8 mouse cellular contexts compared by ENCODE assay signal in genomic region chr10:82833926-82834325, GRCm38 (mm10). TPM values are rescaled to one million over a fixed set of nuclear protein-coding genes. Genes with fewer than 3 reads are reported as not detected.
DNase-seq lines count a peak whose midpoint lies in the region; ATAC-seq and TF ChIP-seq lines count a peak whose summit lies in the region.

Gene Txnrd1, plus strand, starts transcription at chr10:82833951.

- H3K4me2 ChIP-seq in CH12.LX (ENCODE audit: insufficient read depth, low read depth, poor library complexity, severe bottlenecking): no peak within 1 kb of the TSS
- H3K4me2 ChIP-seq in forebrain, embryonic 11.5 days (ENCODE audit: low read depth, low read length, severe bottlenecking): no peak within 1 kb of the TSS
- no peak within 1 kb of the TSS for H3K4me2 ChIP-seq in limb, embryonic 14.5 days (replicated peaks; ENCODE audit: low read depth, low read length, severe bottlenecking)

- no peak for DNase-seq in CH12.LX (ENCODE audit: extremely low read depth)
- DNase-seq in forebrain, embryonic 11.5 days (ENCODE audit: low spot score): no peak
- DNase-seq in heart, postnatal 4 days: no peak
- DNase-seq in limb, embryonic 14.5 days (ENCODE audit: low spot score): no peak
- no peak for DNase-seq in T-cell, adult 2 months (ENCODE audit: low spot score)
- no peak for DNase-seq in spleen, postnatal 10 days (ENCODE audit: low spot score in 2 of 2)

- no peaks in the 10 kb centered on the region for H3K27me3 ChIP-seq in C2C12 (ENCODE audit: control insufficient read depth, insufficient read depth, insufficient read length)
- no peaks in the 10 kb centered on the region for H3K27me3 ChIP-seq in CH12.LX (replicated peaks)
- no peaks in the 10 kb centered on the region for H3K27me3 ChIP-seq in forebrain, embryonic 11.5 days (ENCODE audit: control insufficient read depth, insufficient read depth, low read length)
- no peaks in the 10 kb centered on the region for H3K27me3 ChIP-seq in limb, embryonic 14.5 days (ENCODE audit: control insufficient read depth, insufficient read depth, low read length)

- TF ChIP-seq CTCF in C2C12 (IDR thresholded peaks at IDR 0.05; ENCODE audit: control insufficient read depth, insufficient read depth, insufficient read length): no peak
- TF ChIP-seq CTCF in CH12.LX (conservative IDR thresholded peaks at IDR 0.05 in 1 of 2, IDR thresholded peaks at IDR 0.05 in 1 of 2; ENCODE audit: low read depth in 2 of 2, low read length in 2 of 2): no peak

- TF ChIP-seq EP300 in CH12.LX (IDR thresholded peaks at IDR 0.05; ENCODE audit: low read length): no peak

- no peaks in the 10 kb centered on the region for H3K79me2 ChIP-seq in C2C12 (ENCODE audit: control insufficient read depth, insufficient read depth)
- H3K79me2 ChIP-seq in CH12.LX (replicated peaks; ENCODE audit: control insufficient read depth, extremely low read depth, insufficient read depth, poor library complexity, severe bottlenecking): no peaks in the 10 kb centered on the region

- H3K27ac ChIP-seq in CH12.LX (ENCODE audit: insufficient read depth, low read depth): no peak within 1 kb of the TSS
- H3K27ac ChIP-seq in forebrain, embryonic 11.5 days (ENCODE audit: low read depth, low read length): no peak within 1 kb of the TSS
- H3K27ac ChIP-seq in limb, embryonic 14.5 days (replicated peaks; ENCODE audit: low read depth, low read length): no peak within 1 kb of the TSS

- dilution Hi-C loops in CH12.LX (cut with MboI; ENCODE audit: extremely low pct_ligation_motif_present, extremely low pct_unique_long_range_greater_than_20kb, low sequenced_read_pairs): no loop called here

- no peaks in the 10 kb centered on the region for H3K36me3 ChIP-seq in C2C12 (ENCODE audit: control insufficient read depth, insufficient read depth)
- H3K36me3 ChIP-seq in CH12.LX (replicated peaks in 1 of 2; ENCODE audit: control insufficient read depth in 1 of 2, insufficient read depth in 1 of 2, low read length in 1 of 2): no peaks in the 10 kb centered on the region
- no peaks in the 10 kb centered on the region for H3K36me3 ChIP-seq in forebrain, embryonic 11.5 days (ENCODE audit: control insufficient read depth, insufficient read depth, low read length)
- H3K36me3 ChIP-seq in limb, embryonic 14.5 days (ENCODE audit: control insufficient read depth, insufficient read depth, low read length): no peaks in the 10 kb centered on the region

- peaks cover 13 to 26% of the 10 kb centered on the region in 2 experiments for H3K4me1 ChIP-seq in CH12.LX (ENCODE audit: control insufficient read depth in 1 of 2, insufficient read depth in 2 of 2)
- no peaks in the 10 kb centered on the region for H3K4me1 ChIP-seq in forebrain, embryonic 11.5 days (replicated peaks; ENCODE audit: control insufficient read depth, insufficient read depth, low read length)
- 0 out of 2 replicates have a peak, but pooled peaks cover 8% of the 10 kb centered on the region for H3K4me1 ChIP-seq in limb, embryonic 14.5 days (ENCODE audit: control insufficient read depth, insufficient read depth, low read length)

- TF ChIP-seq POLR2A in CH12.LX (IDR thresholded peaks at IDR 0.05; ENCODE audit: low read depth, low read length): no peak
- no peak for TF ChIP-seq POLR2A in limb, embryonic 14.5 days (IDR thresholded peaks at IDR 0.05; ENCODE audit: borderline replicate concordance, extremely low read depth, insufficient read depth, insufficient read length)

- H3K9ac ChIP-seq in CH12.LX (ENCODE audit: insufficient read depth, low read depth): no peak within 1 kb of the TSS
- 0 out of 2 replicates have a peak within 1 kb of the TSS, but pooled peaks have one; percentile 20 for H3K9ac ChIP-seq in forebrain, embryonic 11.5 days (ENCODE audit: low read length)
- H3K9ac ChIP-seq in limb, embryonic 14.5 days (ENCODE audit: low read depth, low read length, severe bottlenecking): no peak within 1 kb of the TSS; the same call in 1 of the 2 replicates

- no peaks in the 10 kb centered on the region for H3K79me3 ChIP-seq in C2C12 (ENCODE audit: low read depth)

- ATAC-seq in forebrain, embryonic 11.5 days (replicated peaks; ENCODE audit: low FRiP score): no peak
- no peak; the same call in 1 of the 2 replicates for ATAC-seq in limb, embryonic 14.5 days (ENCODE audit: low FRiP score, low read depth)
- no peak for ATAC-seq in neutrophil, adult 5-6 weeks (ENCODE audit: extremely low read depth, insufficient number of reproducible peaks, low FRiP score, poor library complexity, severe bottlenecking)

- in situ Hi-C loops in CH12.LX (cut with MboI; ENCODE audit: low pct_ligation_motif_present, low pct_unique_long_range_greater_than_20kb, low sequenced_read_pairs): no loop called here

- WGBS in forebrain, embryonic 11.5 days: 69% methylated on average over 9 of the region's 9 CpGs
- WGBS in limb, embryonic 14.5 days: 25% methylated on average over 9 of the region's 9 CpGs

- no peak within 1 kb of the TSS for H3K4me3 ChIP-seq in C2C12 (ENCODE audit: insufficient read depth, poor library complexity, severe bottlenecking)
- no peak within 1 kb of the TSS for H3K4me3 ChIP-seq in CH12.LX (replicated peaks in 1 of 3; ENCODE audit: low read depth in 2 of 3, low read length in 2 of 3, poor library complexity in 1 of 3)
- H3K4me3 ChIP-seq in forebrain, embryonic 11.5 days (ENCODE audit: low read depth, low read length): no peak within 1 kb of the TSS
- no peak within 1 kb of the TSS for H3K4me3 ChIP-seq in limb, embryonic 14.5 days (replicated peaks; ENCODE audit: low read length)

- no peak for TF ChIP-seq RAD21 in CH12.LX (IDR thresholded peaks at IDR 0.05; ENCODE audit: low read depth, low read length)

- H3K9me3 ChIP-seq in CH12.LX (replicated peaks; ENCODE audit: low read length): no peaks in the 10 kb centered on the region
- H3K9me3 ChIP-seq in forebrain, embryonic 11.5 days (ENCODE audit: control insufficient read depth, low read length): no peaks in the 10 kb centered on the region
- H3K9me3 ChIP-seq in limb, embryonic 14.5 days (ENCODE audit: control insufficient read depth, low read length): no peaks in the 10 kb centered on the region; the same call in 1 of the 2 replicates

- no peak within 1 kb of the TSS for H3ac ChIP-seq in C2C12 (ENCODE audit: control insufficient read depth, insufficient read length, low read depth)

TF ChIP-seq in C2C12, 6 proteins besides CTCF, POLR2A, EP300 and RAD21:
- peak; percentile 93 for TF ChIP-seq MYOD1 (IDR thresholded peaks at IDR 0.05; ENCODE audit: control insufficient read depth, insufficient read length, low read depth)
- TF ChIP-seq USF1 (IDR thresholded peaks at IDR 0.05; ENCODE audit: low read depth): no peak
- TF ChIP-seq MYOG (IDR thresholded peaks at IDR 0.05; ENCODE audit: control insufficient read depth, extremely low read depth, insufficient read length): no peak

TF ChIP-seq in CH12.LX, 34 proteins besides CTCF, POLR2A, EP300 and RAD21:
- no peak for TF ChIP-seq HCFC1 (IDR thresholded peaks at IDR 0.05; ENCODE audit: low read depth, low read length)
- TF ChIP-seq E2F4 (IDR thresholded peaks at IDR 0.05; ENCODE audit: insufficient replicate concordance, low read depth, low read length): no peak
- no peak for TF ChIP-seq PAX5 (IDR thresholded peaks at IDR 0.05; ENCODE audit: low read length)
- no peak for TF ChIP-seq ZNF384 (IDR thresholded peaks at IDR 0.05; ENCODE audit: low read depth, low read length)
- TF ChIP-seq ZKSCAN1 (IDR thresholded peaks at IDR 0.05; ENCODE audit: borderline replicate concordance, low read depth, low read length): no peak
- TF ChIP-seq NRF1 (IDR thresholded peaks at IDR 0.05; ENCODE audit: low read depth, low read length): no peak
- TF ChIP-seq MAFK (IDR thresholded peaks at IDR 0.05; ENCODE audit: insufficient replicate concordance, low read length): no peak
- no peak for TF ChIP-seq MEF2A (IDR thresholded peaks at IDR 0.05; ENCODE audit: borderline replicate concordance, low read depth, low read length)

RNA-seq across cellular contexts. Expression of gene Txnrd1, which starts in this region (rescaled TPM):
- polyA plus RNA-seq in C2C12 (2012; fragmentation: generic; extraction: Trizol) (172 TPM), CH12.LX (2012; ENCODE audit: insufficient read length, low read depth) (254 and 256 TPM in 2 replicates)
- total RNA-seq in CH12.LX (2012; rRNA removed) (92.1 and 106 TPM in 2 replicates), CH12.LX (2014; rRNA removed) (133 and 147 TPM in 2 replicates)
- polyA plus RNA-seq in forebrain, embryonic 11.5 days (2014; fragmentation: Nextera tagmentation; extraction: Ambion mirVana): 214 and 221 TPM in 2 replicates
- total RNA-seq in heart, postnatal 4 days (2021): 10 to 100 TPM; 51.8 to 60.5 TPM
- 67.7 and 71.4 TPM in 2 replicates for polyA plus RNA-seq in limb, embryonic 14.5 days (2012; rRNA removed)
- polyA plus RNA-seq in limb, embryonic 14.5 days (2014; fragmentation: Nextera tagmentation; extraction: Ambion mirVana): 87.9 and 97.7 TPM in 2 replicates
- total RNA-seq in neutrophil, adult 5-6 weeks (2017): 35.6 and 42.0 TPM in 2 replicates
